Mouse (Mus musculus) ES-E14 (cell line): ENCODE measurements around the gene R3hcc1l.

Experiments used
- CHD2 ChIP-seq: IDR thresholded peaks from 2 replicates; pipeline ENCODE4 v1.6.1; 2014; ENCODE audit warnings: mild to moderate bottlenecking, low read depth, low read length, inconsistent platforms
- HCFC1 ChIP-seq: IDR thresholded peaks from 2 replicates; pipeline ENCODE4 v1.6.1; 2012; ENCODE audit warnings: low read length, inconsistent platforms, borderline replicate concordance; ENCODE audit not compliant: insufficient read depth
- MAFK ChIP-seq: IDR thresholded peaks from 2 replicates; pipeline ENCODE4 v1.6.1; 2014; ENCODE audit warnings: mild to moderate bottlenecking, low read depth, low read length, inconsistent platforms; ENCODE audit not compliant: insufficient read depth
- ZC3H11A ChIP-seq: IDR thresholded peaks from 2 replicates; pipeline ENCODE4 v1.6.1; 2012; ENCODE audit warnings: low read depth, mild to moderate bottlenecking, inconsistent platforms, low read length, borderline replicate concordance
- ZNF384 ChIP-seq: IDR thresholded peaks from 2 replicates; pipeline ENCODE4 v1.6.1; 2012; ENCODE audit warnings: low read depth, low read length, inconsistent platforms

- TF ChIP-seq CHD2 (no peak), MAFK (no peak), ZNF384 (no peak), ZC3H11A (no peak), HCFC1 (no peak)
Observed at GRCm38 (mm10) chr19:42519760-42520159, 1.2 kb downstream of the R3hcc1l start.
